Mouse (Mus musculus) small intestine, adult 2 months (tissue): ENCODE measurements around the gene Nudt19.

Experiments used
- CTCF ChIP-seq: fragments of 200-500 bp; IDR thresholded peaks from 2 replicates; pipeline ENCODE4 v1.5.1; 2012; ENCODE audit warnings: low read depth, mild to moderate bottlenecking, control low read depth, inconsistent platforms, low read length, moderate library complexity, mixed read lengths; ENCODE audit not compliant: insufficient replicate concordance, insufficient read length; ENCODE audit errors: extremely low read depth
- POLR2A ChIP-seq: fragments of 200-500 bp; IDR thresholded peaks from 2 replicates; pipeline ENCODE4 v1.6.1; 2012; ENCODE audit warnings: low read depth, mild to moderate bottlenecking, control low read depth, inconsistent platforms, low read length, moderate library complexity

DNA sequence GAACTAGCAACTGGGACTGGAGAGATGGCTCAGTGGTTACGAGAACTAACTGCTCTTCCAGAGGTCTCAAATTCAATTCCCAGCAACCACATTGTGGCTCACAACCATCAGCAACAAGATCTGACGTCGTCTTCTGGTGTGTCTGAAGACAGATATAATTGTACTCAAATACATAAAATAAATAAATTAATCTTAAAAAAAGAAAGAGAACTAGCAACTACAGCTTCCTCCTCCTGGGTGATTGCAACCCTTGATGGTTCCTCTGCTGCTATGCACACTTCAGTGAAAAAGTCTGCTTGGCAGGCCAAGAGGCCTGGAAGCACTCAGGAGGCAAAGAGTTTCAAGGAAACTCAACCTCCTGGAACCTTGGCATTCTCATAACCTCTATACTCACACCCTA, 26.1 kb downstream of the Nudt19 start:
- no peak for TF ChIP-seq POLR2A
- TF ChIP-seq CTCF, result no peak
